Mouse (Mus musculus) retina, adult 2 months (tissue): Measurements from ENCODE around the gene Zfp882.
"Not testable (repeated sequence)": the region's sequence is repeated elsewhere in the genome, so short reads cannot be mapped to it uniquely, and the experiment has no call there.

Experiments
- DNase-seq: peaks from one replicate; pipeline ENCODE4 v3.0.0-alpha.2; 2012; ENCODE audit warnings: low read depth, low spot score

The Zfp882 gene

GRCm38 (mm10) chr8:71952489-71952888 is 44.1 kb downstream of the Zfp882 start:
- no peak for DNase-seq

- DNase-seq = not testable (repeated sequence)
Measured at GRCm38 (mm10) chr8:71952961-71953700, 44.7 kb downstream of the Zfp882 start.

GRCm38 (mm10) chr8:71954666-71955065 is 46.3 kb downstream of the Zfp882 start:
- no peak for DNase-seq

DNA sequence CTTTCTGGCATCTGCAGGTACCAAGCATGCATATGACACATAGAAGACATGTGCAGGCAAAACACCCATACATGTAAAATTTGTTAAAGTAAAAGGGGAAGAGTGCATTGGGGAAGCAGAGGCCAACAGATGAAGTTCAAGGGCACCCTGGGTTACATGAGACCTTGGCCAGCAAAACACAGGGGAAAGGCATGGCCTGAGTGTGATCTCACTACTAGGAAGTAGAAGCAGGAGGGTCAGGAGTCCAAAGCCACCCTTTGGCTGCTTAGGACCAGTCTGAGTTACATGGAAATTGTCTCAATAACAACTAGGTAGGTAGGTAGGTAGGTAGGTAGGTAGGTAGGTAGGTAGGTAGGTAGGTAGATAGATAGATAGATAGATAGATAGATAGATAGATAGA is 52.1 kb downstream of the Zfp882 start:
- no peak for DNase-seq

DNA sequence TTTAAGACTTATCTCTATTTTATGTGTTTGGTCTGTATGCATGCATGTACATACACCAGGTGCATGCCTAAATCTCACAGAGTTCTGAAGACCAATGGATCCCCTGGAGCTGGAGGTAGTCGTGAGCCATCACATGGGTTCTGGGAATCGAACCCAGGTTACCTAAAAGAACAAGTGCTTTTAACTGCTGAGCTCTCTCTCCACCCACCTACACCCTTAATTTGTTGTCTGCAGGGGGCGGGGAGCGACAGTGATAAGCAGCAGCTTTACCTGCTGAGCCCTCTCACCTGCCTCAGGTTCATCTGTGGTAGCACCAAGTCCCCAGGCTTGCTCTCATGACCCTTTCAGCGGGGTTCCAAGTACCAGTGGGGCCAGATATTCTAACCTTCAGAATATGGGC is 53.4 kb downstream of the Zfp882 start:
- no peak for DNase-seq

- no peak for DNase-seq
Measured at GRCm38 (mm10) chr8:71964051-71964450, 55.6 kb downstream of the Zfp882 start.

- no peak for DNase-seq
Measured at GRCm38 (mm10) chr8:71965166-71965565, 56.8 kb downstream of the Zfp882 start.
